ENCODE assay signal across 22 mouse cellular contexts in the genomic region with DNA sequence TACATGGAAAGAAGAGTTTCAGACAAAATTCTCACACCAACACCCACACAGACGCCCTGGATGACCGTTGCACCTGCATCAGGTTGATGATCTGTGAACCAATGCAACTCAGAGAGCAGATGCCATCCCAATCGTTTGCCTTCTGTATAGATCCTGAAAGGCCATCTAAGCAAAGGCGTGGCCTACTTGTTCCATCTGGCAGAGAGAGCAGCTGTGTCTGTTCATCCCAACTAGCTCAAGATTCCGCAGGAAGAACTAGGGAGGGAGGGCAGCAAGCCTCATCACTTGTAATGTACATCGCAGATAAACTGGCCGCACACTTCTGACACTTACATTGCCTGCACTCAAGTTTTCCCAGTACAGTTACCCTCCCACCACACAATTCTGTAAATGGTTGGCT.
DNase-seq lines count a peak whose midpoint lies in the region; ATAC-seq lines count a peak whose summit lies in the region.
"Had no signal": no experiment of that assay in that cellular context is flagged by ENCODE, and none has a peak within 500 bp of the region (broad histone marks: within the 10 kb centered on the region; RNA-seq: fewer than 3 reads in every experiment).

No protein-coding gene starts in this region.

- no peak overlapping the region for H3K4me3 ChIP-seq in heart, embryonic 10.5 days
- no peak overlapping the region for H3K4me3 ChIP-seq in lung, embryonic 15.5 days
- H3K4me3 ChIP-seq: embryonic facial prominence, embryonic 13.5 days; embryonic facial prominence, embryonic 15.5 days; erythroblast, embryonic 14.5 days; forebrain, embryonic 10.5 days; forebrain, embryonic 12.5 days had no signal

- intact Hi-C loops in heart, postnatal 25 days (cut with DNase I) = no loop called here

- no peak overlapping the region for H3K4me2 ChIP-seq in lung, embryonic 15.5 days
- H3K4me2 ChIP-seq: embryonic facial prominence, embryonic 13.5 days; embryonic facial prominence, embryonic 15.5 days; forebrain, embryonic 12.5 days had no signal

- H3K9ac ChIP-seq in lung, embryonic 15.5 days = no peak overlapping the region
- H3K9ac ChIP-seq: embryonic facial prominence, embryonic 13.5 days; embryonic facial prominence, embryonic 15.5 days; forebrain, embryonic 12.5 days had no signal

- DNase-seq in heart, embryonic 10.5 days (ENCODE audit: low spot score) = no peak
- no peak for DNase-seq in heart, postnatal 25 days (ENCODE audit: low spot score)
- DNase-seq in lung, adult 18-20 months = no peak
- DNase-seq in lung, postnatal 36 days = peak; percentile 4
- DNase-seq in lung, postnatal 14 days = no peak
- DNase-seq: adrenal gland, adult 2 months; adrenal gland, postnatal 10 days; adrenal gland, postnatal 25 days; cerebellum, adult 11 months; cerebellum, adult 18-20 months; cerebellum, adult 8-10 months; cerebellum, adult 9-11 months; cerebellum, postnatal 14 days; cerebellum, postnatal 36 days; embryo, embryonic 11 days had no signal

- H3K36me3 ChIP-seq in heart, embryonic 10.5 days = no peaks in the 10 kb centered on the region
- no peaks in the 10 kb centered on the region for H3K36me3 ChIP-seq in lung, embryonic 15.5 days
- H3K36me3 ChIP-seq: embryonic facial prominence, embryonic 13.5 days; embryonic facial prominence, embryonic 15.5 days; forebrain, embryonic 10.5 days; forebrain, embryonic 12.5 days had no signal

- peaks cover 16% of the 10 kb centered on the region for H3K4me1 ChIP-seq in heart, embryonic 10.5 days
- no peaks in the 10 kb centered on the region for H3K4me1 ChIP-seq in lung, embryonic 15.5 days
- H3K4me1 ChIP-seq: embryonic facial prominence, embryonic 13.5 days; embryonic facial prominence, embryonic 15.5 days; forebrain, embryonic 12.5 days had no signal

- peak overlapping the region; percentile 56 for H3K27ac ChIP-seq in heart, embryonic 10.5 days
- H3K27ac ChIP-seq in lung, embryonic 15.5 days = no peak overlapping the region
- H3K27ac ChIP-seq: embryonic facial prominence, embryonic 13.5 days; embryonic facial prominence, embryonic 15.5 days; forebrain, embryonic 10.5 days; forebrain, embryonic 12.5 days had no signal

- ATAC-seq in lung, embryonic 15.5 days (ENCODE audit: borderline replicate concordance, extremely low read depth, low FRiP score, low TSS enrichment) = peak; percentile 31; the same call in 1 of the 2 replicates
- ATAC-seq: forebrain, embryonic 14.5 days had no signal

- no peaks in the 10 kb centered on the region for H3K9me3 ChIP-seq in heart, embryonic 10.5 days
- no peaks in the 10 kb centered on the region for H3K9me3 ChIP-seq in lung, embryonic 15.5 days
- H3K9me3 ChIP-seq: embryonic facial prominence, embryonic 13.5 days; embryonic facial prominence, embryonic 15.5 days; forebrain, embryonic 10.5 days; forebrain, embryonic 12.5 days had no signal

- 77% methylated on average over 7 of the region's 7 CpGs for WGBS in heart, embryonic 10.5 days
- WGBS in lung, embryonic 15.5 days = 51% methylated on average over 7 of the region's 7 CpGs

- no peaks in the 10 kb centered on the region; the same call in 1 of the 2 replicates for H3K27me3 ChIP-seq in heart, embryonic 10.5 days (ENCODE audit: insufficient read depth, poor library complexity, severe bottlenecking)
- peaks cover 5% of the 10 kb centered on the region; the same call in 1 of the 2 replicates for H3K27me3 ChIP-seq in lung, embryonic 15.5 days
- H3K27me3 ChIP-seq: embryonic facial prominence, embryonic 13.5 days; embryonic facial prominence, embryonic 15.5 days; forebrain, embryonic 12.5 days had no signal
